Mouse (Mus musculus): Measurements from ENCODE around the gene Rpl7l1.
"Not testable (repeated sequence)": the region's sequence is repeated elsewhere in the genome, so short reads cannot be mapped to it uniquely, and the experiment has no call there.

Gene Rpl7l1

DNA sequence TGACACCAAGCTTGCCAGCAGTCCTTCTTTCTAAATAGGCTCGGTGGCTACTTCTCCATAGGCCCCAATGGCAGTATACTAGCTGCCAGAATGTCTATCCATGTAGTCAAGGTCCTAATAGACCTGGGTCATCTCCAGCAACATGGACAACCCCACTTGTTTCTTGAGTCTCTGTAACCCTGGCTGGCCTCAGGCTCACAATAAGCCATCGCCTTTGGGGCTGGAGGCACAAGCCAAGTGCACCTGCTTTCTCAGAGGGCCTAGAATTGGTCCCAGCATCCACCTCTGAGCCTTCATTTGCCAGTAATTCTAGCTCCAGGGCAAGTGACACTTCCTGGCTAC, 8.4 kb downstream of the Rpl7l1 start:
- DNase-seq = no peak

- DNase-seq = no peak
Observed at GRCm38 (mm10) chr17:46773278-46774130, 9.0 kb downstream of the Rpl7l1 start.

DNA sequence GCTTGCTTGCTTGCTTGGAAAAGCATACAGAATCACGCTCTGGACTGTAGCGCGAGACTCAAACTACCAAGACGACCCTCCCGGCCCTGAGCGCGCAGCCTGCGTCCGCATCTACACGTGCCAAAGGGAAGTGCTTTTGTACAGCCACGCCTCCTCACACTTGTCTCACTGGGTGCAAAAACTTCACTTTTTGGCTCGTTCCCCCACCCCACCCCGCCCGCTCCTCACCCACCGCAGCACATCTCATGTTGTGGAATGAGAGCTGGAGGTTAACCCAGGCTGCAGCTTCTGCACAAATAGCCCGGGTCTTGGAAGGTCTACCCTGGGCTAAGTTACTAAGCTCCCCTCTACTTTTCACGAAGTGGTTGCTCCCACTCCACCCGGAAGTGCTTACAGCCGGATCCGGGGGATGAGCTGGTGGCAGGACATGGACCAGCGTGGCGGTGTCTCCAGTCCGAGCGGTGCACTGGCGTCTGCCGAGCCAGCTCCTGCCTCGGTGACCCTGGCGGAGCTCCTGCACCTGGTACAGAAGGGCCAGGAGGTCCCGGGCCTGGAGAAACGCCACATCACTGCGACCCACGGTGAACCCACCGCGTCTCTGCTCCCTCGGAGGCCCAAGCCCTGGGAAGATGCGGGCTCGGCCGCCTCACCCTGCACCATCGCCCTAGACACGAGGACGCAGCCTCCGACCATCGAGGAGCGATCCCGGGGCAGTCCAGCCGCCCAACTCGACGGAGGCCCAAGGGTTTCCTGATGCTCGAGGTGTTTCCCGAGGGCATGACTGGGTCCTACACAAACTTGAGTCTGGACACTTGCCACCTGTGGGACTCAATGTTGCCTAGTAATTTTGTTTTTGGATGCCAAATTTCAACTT, 9.8 kb downstream of the Rpl7l1 start, which contains the start of gene 2310039H08Rik:
Gene 2310039H08Rik, plus strand, starts transcription at position 232 of the 874 bp plus-strand sequence.
- peak; percentile 84 for DNase-seq

DNA sequence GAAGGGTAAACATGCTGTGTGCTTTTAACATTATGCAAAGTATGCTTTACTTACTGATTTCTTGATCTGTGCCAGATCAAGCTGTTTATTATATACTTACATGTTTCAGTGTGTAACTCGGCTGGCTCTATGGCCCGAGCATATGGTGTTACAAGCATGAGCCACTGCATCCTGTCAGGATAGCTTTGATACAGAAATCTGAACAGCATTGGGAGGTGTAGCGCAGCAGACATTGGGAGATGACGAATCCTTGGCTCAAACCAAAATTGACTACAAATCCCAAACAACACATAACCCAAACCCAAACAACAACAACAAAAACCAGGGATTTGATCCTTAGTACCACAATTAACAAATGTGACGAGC, 10.5 kb downstream of the Rpl7l1 start:
- DNase-seq = no peak

DNA sequence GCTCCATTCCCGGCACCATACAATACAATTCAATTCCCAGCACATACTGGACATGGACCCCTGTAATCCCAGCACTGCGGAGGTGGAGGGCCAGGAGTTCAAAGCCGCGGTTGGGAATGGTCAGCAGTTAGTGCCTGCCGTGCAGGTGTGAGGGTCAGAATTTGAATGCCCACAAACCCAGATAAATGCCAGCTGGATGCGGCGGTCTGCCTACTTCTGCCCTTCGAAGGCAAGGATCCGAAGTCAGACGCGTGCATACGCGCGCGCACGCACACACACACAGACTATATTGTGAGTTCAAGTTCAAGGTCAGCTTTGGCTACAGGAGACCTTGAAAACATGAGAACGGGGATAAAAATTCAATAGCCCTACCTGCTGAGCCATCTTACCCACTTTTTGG, 10.9 kb downstream of the Rpl7l1 start:
- DNase-seq = no peak

GRCm38 (mm10) chr17:46771025-46771424, 11.4 kb downstream of the Rpl7l1 start:
- no peak for DNase-seq

- DNase-seq = no peak
Observed at GRCm38 (mm10) chr17:46770546-46770945, 11.9 kb downstream of the Rpl7l1 start.

DNA sequence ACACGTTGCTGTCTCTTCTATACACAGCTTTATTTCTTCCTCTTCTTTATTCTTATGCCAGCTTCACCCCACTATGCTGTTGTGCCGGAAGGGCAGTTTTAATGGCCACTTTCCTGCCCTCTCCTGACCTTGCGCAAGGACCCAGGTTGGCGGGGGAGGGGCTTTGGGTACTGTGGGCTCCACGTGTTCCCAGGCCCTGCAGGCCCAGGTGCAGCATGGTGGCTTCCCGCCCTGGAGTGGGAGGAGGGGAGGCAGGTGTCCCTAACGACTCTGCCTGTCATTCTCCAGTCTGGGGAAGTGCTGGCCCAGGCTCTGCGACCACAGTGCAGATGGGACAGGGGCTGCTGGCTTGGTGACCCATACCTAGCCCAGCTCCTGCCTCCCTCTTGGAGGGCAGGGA, 14.6 kb downstream of the Rpl7l1 start:
- DNase-seq = peak; percentile 83

DNA sequence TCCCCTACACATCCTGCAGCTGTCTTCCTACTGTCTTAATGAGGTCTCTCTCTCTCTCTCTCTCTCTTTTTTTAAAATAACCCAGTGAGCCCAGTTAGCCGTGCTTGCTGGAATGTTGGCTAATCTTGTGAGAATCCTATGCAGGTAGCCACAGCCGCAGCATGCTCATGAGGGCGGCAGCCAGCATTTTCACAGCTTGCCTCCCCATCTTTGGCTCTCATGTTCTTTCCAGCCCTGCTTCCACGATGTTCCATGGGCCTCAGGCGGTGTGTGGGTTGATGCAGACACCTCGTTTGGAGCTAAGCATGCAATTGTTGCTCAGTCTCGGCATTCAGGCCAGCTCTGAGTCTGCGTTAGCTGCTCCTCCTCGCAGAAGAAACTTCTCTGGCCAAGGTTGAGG, 17.6 kb downstream of the Rpl7l1 start:
- not testable (repeated sequence) for DNase-seq

DNA sequence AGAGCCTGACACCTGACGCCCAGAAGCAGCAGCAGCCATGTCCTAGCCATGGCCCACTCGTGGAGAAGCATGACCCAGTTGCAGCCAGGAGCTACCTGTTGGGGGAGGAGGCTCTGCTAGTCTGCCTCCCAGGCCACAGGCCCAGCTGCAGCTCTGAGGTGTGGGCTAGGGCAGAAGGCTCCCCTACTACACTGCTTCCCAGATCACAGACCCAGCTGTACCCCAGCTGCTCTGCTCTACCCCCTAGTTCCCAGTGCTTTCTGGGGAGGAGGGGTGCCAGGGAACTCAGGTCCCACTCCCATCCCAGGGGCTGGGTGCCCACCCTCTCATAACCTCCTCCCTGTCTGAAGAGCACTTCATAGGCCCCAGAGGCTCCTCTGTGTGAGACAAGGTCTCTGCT, 18.9 kb downstream of the Rpl7l1 start, which contains the start of gene Ptcra:
Gene Ptcra, minus strand, starts transcription at position 169 of the 400 bp plus-strand sequence.
- DNase-seq = peak; percentile 77

DNA sequence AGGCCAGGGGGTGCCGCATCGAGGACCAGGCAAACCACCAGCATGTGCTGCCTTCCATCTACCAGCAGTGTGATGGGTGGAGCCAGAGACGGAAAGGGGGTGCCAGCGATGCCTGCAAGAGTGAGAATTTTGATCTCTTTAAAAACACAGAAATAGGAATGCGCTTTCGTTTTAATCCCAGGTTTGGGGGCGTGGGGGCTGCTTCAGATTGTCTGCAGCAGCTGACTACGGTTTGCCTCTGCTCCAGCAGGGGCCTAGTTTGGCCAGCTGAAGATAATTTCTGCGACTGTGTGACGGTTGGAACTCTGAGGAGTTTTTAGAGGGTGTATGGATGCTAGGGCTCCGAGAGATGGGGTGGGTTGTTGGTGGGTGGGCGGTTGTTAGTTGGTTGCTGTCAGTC, 23.7 kb downstream of the Rpl7l1 start:
- DNase-seq = no peak

DNA sequence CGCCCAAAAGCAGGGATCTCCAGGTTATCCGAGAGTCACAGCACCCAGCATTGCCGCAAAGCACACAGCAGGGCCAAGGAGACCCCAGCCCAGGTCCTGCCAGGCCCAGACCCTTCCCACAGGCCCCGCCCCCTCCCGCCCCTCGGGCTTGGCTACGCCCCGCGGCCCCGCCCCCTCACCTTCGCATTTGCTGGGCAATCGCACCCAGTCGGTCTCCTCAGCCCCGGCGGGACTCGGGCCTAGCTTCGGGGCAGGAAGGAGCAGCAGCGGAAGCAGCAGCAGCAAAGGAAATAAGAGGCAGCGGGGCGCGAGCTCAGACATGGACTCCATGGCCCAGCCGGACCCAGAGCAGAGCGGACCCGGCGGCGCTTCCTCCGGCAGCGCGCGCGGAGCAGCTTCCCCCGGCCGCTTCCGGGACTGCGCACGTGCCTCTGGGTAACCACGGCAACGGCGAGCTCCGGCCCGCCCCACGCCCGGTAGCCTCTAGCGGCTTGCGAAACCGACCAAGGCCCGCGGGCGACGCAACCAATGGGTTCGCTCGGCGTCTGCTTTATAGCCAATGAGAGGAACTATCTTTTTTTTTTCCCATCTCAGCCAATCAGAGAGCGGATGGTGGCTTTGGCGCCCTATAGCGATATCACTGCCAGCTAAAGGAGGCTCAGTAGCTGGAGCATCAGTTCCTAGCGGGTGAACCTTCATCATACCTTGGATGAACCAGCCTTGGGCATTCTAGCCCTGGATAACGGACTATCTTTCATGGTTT, 30.5 kb downstream of the Rpl7l1 start, which contains the start of gene Cnpy3:
Gene Cnpy3, minus strand, starts transcription at position 421 of the 763 bp plus-strand sequence.
- DNase-seq = peak; percentile 96

DNA sequence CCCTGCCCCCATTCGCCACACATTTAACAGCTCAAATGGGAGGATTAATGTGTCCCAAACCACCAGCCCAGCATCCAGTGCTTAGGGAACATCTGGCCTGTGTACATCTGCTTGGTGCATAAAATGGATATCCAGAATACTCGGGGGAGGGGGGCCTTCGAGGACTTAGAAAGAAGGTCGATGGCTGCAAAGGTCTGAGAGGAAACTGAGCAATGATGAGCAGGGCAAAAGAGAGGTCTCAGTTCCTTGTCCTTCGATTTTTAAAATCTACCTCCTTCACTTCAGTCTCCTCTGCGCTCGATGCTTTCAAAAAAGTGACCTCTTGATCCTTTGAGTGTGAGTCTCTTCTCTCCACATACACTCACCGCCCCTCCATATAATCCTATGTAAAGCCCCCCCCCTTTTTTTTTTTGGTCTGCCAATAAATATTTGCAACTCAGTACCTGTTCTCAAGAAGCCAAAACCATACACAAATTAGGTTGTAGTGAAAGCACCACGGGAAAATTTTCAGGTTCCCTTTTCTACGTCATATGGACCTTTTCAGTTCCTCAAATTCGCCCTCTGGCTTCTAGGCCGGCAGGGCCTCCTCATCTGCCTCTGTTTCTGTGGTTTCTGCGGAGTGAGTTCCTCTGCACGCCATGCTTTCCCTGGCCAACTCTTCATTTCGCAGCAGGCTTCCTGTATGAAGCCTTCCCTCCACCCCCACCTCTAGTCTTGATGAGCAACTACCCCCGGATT, 31.2 kb downstream of the Rpl7l1 start:
- no peak for DNase-seq

GRCm38 (mm10) chr17:46750580-46750979, 31.9 kb downstream of the Rpl7l1 start:
- no peak for DNase-seq

DNA sequence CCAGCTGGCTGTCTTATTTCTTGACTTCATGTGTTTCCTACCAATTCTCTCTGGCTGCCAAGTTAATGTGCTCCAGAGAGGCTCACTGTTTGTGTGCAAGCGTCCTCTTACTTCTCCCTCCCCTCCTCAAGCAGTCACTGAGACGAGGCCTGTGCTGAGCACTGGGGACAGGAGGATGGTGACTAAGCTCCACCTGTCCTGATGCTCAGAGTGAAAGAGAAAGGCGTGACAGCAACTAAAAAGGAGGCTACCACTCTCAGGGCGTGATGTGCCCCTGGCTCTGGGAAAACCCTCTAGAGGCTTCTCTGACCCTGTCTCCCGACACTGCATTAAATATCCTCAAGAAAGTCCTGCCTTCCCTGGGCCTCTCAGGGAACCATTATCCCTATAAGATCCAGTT, 33.2 kb downstream of the Rpl7l1 start:
- DNase-seq = no peak

GRCm38 (mm10) chr17:46747806-46748205, 34.7 kb downstream of the Rpl7l1 start:
- no peak for DNase-seq

DNA sequence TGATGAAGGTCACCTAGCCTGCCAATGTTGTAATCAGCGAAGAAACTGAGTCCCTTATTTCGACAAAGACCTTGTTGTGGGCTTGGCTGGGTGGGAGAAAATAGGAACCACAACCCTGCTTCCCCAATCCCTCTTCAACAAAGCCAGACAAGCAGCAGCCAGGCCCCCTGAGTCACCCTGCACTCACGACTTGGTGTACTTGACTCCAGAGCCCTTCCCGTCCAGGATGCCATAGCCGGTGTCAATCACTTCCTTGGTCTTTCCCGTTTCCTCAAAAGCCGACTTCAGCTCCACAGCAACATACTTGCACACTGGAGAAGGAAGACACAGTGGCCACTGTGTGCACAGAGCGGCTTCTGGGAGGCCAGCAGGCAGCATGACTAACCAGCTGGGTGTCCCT, 35.2 kb downstream of the Rpl7l1 start:
- no peak for DNase-seq

DNA sequence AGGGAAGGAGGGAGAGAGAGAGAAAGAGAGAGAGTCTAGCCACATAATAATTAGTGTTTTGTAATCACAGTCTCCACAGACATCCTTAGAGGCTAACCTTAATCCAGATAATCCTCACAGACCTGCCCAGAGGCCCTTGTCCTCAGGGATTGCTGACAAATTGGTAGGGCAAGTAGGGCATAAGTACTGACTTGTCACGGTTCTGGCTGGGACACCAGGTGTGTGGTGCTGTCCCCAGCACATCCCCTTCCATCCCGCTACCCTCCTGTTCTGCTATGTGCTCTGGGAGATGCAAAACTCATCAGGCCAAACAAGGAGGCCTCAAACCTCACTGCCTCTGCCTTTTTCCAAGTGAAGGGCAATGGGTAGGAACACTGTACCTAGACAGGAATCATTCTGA, 37.0 kb downstream of the Rpl7l1 start:
- DNase-seq = no peak

DNA sequence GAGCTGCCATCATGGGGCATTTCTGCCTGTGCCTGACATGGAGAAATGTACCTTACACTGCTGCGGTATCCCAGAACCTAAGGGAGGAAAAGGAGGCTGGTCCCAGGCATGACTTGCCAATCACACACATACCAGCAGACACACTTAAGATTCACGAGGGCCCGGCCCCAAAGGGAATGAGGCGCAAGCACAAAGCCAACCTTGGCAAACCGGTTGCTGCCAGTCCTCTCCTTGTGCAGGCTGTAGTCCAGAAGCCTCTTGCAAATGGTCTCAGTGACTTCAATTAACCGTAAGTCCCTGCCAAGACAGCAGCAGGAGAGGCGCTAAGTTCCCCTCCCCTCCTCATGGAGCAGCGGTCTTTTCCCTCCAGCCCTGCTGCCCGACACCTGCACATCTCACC, 39.5 kb downstream of the Rpl7l1 start:
- DNase-seq = no peak

DNA sequence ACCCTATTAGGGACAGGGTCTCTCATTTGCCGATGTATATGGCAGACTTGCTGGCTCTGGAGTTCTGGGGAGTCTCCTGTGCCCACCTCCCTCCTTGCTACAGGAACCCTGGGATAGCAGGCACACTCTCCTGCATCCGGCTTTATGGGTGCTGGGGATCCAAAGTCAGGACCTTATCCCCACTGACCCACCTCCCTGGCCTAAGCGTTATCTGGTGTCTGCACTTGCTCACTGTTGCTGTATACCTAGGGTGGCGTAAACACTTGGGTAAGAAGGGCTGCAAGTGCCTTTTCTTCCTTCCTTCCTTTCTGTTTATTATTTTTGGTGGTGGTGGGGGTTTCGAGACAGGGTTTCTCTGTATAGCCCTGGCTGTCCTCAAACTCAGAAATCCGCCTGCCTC, 41.2 kb downstream of the Rpl7l1 start:
- no peak for DNase-seq

DNA sequence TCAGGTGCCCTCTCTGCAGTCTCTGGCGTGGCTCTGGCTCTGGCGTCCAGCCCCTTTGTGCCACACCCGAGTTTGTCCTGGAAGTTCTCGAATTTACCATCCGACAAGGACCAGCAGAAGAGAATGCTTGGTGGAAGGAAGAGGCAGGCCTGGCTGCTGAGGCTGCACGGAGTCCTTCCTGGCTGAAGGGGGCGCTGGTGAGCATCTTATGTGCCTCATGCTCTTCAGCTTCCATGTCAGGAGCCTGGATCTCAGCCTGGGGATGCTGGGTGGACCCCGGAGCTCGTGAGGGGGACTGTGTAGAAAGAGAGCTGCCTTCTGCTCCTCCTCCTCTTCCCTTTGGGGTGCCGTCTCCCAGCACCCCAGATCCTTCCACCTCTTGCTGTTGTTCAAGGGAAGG, 46.3 kb downstream of the Rpl7l1 start:
- DNase-seq = peak; percentile 53

- DNase-seq = no peak
Observed at GRCm38 (mm10) chr17:46735287-46735686, 47.2 kb downstream of the Rpl7l1 start.
